Mouse (Mus musculus) embryonic facial prominence, embryonic 11.5 days (tissue): ENCODE measurements at regions not wholly inside any gene's neighbourhood (a gene's known extent, or its start where the extent isn't known, plus 50 kb on each side); places are given as distances from the start of the nearest gene placed in this dataset.
A peak's percentile ranks its signal among the peaks of the same experiment; 100 is the strongest.

Experiments used
- ATAC-seq: fragments of 200-750 bp; cut with Nextera tagmentation; replicated peaks from 2 replicates; pipeline ENCODE4 v1.8.0; 2017; ENCODE audit warnings: low read depth; ENCODE audit not compliant: insufficient number of reproducible peaks, low FRiP score, low TSS enrichment
- DNase-seq: peaks from one replicate; pipeline ENCODE4 v3.0.0-alpha.2; 2015; ENCODE audit warnings: low spot score
- H3K27ac ChIP-seq: fragments of 300-500 bp; sonication (generic); replicated peaks from 2 replicates; pipeline ENCODE4 v1.5.1; 2014; ENCODE audit warnings: mild to moderate bottlenecking, low read depth, low read length, control low read depth
- H3K27me3 ChIP-seq: fragments of 300-500 bp; sonication (generic); 2 replicates; pipeline ENCODE4 v1.6.1; 2014; ENCODE audit warnings: mild to moderate bottlenecking, low read length, moderate library complexity, mixed read lengths; ENCODE audit not compliant: control insufficient read depth, insufficient read depth
- H3K36me3 ChIP-seq: fragments of 300-500 bp; sonication (generic); replicated peaks from 2 replicates; pipeline ENCODE4 v1.6.1; 2014; ENCODE audit warnings: low read depth, mild to moderate bottlenecking, low read length, moderate library complexity, mixed read lengths; ENCODE audit not compliant: control insufficient read depth, insufficient read depth
- H3K4me1 ChIP-seq: fragments of 300-500 bp; sonication (generic); 2 replicates; pipeline ENCODE4 v1.6.1; 2014; ENCODE audit warnings: low read length, mixed read lengths; ENCODE audit not compliant: control insufficient read depth, insufficient read depth
- H3K4me2 ChIP-seq: fragments of 300-500 bp; sonication (generic); 2 replicates; pipeline ENCODE4 v1.6.1; 2014; ENCODE audit warnings: low read depth, mild to moderate bottlenecking, control low read depth, low read length, moderate library complexity
- H3K4me3 ChIP-seq: fragments of 300-500 bp; sonication (generic); 2 replicates; pipeline ENCODE4 v1.5.1; 2014; ENCODE audit warnings: low read depth, low read length, control low read depth
- H3K9ac ChIP-seq: fragments of 300-500 bp; sonication (generic); replicated peaks from 2 replicates; pipeline ENCODE4 v1.6.1; 2014; ENCODE audit warnings: mild to moderate bottlenecking, control low read depth, low read length
- H3K9me3 ChIP-seq: fragments of 300-500 bp; sonication (generic); replicated peaks from 2 replicates; pipeline ENCODE4 v1.6.1; 2016; ENCODE audit warnings: mild to moderate bottlenecking, low read length, inconsistent platforms, mixed read lengths; ENCODE audit not compliant: control insufficient read depth
- WGBS: fragments of 180-500 bp; shearing (Covaris S2); extraction: QIAGEN DNeasy Blood & Tissue Kit; methylation state at CpG from one replicate; pipeline ENCODE4 v1.1.7; 2014; 5-methylcytosine and 5-hydroxymethylcytosine counted together

DNA sequence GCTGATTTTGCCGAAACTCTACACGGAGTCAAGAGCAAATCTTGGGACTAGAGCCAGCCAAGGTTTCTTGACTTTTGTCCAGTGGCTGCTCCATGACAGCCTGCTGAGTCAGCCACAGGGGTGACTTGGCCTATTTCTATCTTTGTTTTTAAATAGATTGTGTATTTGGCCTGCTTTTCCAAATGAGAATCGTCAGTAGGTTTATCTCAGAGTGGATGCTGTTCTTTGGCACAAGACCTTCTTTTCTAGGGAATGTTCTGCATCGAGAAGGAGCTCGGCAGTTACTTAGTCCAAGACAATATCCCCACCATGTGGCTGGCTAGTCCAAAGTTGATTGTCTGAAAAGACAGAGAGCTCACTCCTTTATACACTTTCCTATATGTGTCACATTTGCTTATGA, 163.9 kb upstream of the Fam84a start:
- Histone ChIP-seq H3K4me1 (no peaks in the 10 kb centered on the region), H3K9me3 (no peaks in the 10 kb centered on the region), H3K9ac (no peak overlapping the region), H3K4me2 (no peak overlapping the region), H3K27ac (no peak overlapping the region), H3K27me3 (no peaks in the 10 kb centered on the region), H3K4me3 (no peak overlapping the region), H3K36me3 (no peaks in the 10 kb centered on the region)
- no peak for DNase-seq
- ATAC-seq = no peak
- 75% methylated on average over 5 of the region's 5 CpGs for WGBS

DNA sequence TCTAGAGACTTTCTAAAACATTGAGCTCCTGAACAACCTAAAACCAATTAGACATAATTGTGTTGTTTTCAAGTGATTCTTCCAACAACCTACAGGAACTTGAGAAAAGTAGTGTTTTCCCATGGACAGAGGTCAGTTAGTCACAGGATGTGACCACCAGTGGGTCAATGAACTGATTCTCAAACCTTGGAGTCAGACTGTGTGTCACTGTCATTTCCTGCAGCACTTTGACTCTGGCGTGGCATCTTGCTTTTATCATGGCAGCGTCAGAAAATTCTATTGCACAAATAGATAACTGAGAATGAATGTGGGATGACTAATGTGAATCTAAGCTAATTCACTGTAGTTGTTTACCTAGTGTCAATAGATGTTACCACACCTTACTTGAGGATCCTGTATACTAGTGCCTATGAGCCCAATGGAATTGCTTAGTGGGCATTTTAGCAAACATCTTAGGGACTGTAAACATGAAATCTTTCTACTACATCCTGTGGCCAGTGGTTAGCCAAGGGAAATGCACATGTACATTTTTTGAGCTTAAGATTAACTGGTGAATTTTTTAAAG, 150.6 kb upstream of the Fam84a start:
- Histone ChIP-seq H3K27ac (no peak overlapping the region), H3K4me3 (no peak overlapping the region), H3K36me3 (no peaks in the 10 kb centered on the region), H3K4me1 (no peaks in the 10 kb centered on the region), H3K4me2 (no peak overlapping the region), H3K9me3 (no peaks in the 10 kb centered on the region), H3K9ac (no peak overlapping the region), H3K27me3 (no peaks in the 10 kb centered on the region)
- DNase-seq = no peak
- WGBS = 41% methylated on average over 2 of the region's 2 CpGs
- no peak for ATAC-seq

DNA sequence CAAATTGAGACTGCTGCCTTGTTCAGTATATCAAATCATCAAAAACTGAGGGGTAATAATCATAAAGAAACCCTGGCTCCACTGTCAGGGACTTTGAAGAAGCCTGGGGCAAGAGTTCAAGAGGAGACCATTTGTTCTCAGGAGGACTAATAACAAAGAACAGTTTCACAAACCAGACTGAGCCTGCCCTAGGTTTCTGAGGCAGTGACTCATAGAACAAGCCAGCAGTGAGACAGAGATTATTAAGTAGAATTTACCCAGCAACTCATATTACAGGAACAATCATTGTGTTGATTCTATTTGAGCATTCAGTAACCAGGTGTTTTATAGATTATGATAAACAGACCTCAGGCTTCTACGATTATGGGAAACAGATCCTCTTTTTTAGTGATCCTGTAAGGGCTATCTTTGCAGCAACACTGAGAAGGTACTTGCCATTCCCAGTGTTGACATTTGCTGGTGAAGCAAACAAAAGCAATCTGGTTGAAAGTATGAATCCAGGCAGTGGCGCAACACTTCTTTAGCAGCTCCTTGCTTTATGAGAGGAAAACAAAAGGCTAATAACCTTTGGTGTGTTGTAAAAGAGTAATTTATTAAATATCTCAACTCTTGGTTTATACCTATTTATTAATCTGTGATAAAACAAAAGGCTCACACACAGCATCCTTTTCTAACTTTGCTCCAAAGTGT, 150.0 kb upstream of the Fam84a start:
- no peak overlapping the region for H3K4me2 ChIP-seq
- DNase-seq (peak; percentile 16), ATAC-seq (no peak)
- H3K9ac ChIP-seq = no peak overlapping the region
- H3K36me3 ChIP-seq = no peaks in the 10 kb centered on the region
- H3K27ac ChIP-seq = no peak overlapping the region
- H3K27me3 ChIP-seq = no peaks in the 10 kb centered on the region
- H3K4me3 ChIP-seq = no peak overlapping the region
- H3K4me1 ChIP-seq = no peaks in the 10 kb centered on the region
- H3K9me3 ChIP-seq = no peaks in the 10 kb centered on the region
- 54% methylated on average over 2 of the region's 2 CpGs for WGBS

DNA sequence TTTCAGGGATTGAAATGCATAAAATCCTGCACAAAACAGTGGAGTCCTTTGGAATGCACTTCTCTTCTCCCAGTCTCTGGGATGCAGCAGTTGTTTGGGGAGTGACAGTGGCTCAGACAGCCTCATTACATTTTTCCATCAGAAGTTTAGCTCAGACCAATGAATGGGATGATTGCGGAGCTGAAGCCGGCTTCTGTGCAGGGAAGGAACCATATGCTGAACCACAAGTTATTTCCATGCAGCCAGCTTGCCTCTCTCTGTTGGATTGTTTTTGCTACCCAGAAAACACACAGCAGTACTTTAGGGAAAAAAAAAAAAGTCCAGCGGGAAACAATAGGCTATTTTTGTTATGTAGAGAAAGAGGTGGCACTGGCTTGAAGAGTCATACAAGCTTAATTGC, 140.2 kb upstream of the Fam84a start:
- no peak overlapping the region for H3K9ac ChIP-seq
- no peak for ATAC-seq
- H3K27ac ChIP-seq = no peak overlapping the region
- DNase-seq = no peak
- no peaks in the 10 kb centered on the region for H3K36me3 ChIP-seq
- H3K4me3 ChIP-seq = no peak overlapping the region
- H3K4me1 ChIP-seq = no peaks in the 10 kb centered on the region
- no peak overlapping the region for H3K4me2 ChIP-seq
- WGBS = 69% methylated on average over 3 of the region's 3 CpGs
- no peaks in the 10 kb centered on the region for H3K9me3 ChIP-seq
- no peaks in the 10 kb centered on the region for H3K27me3 ChIP-seq

DNA sequence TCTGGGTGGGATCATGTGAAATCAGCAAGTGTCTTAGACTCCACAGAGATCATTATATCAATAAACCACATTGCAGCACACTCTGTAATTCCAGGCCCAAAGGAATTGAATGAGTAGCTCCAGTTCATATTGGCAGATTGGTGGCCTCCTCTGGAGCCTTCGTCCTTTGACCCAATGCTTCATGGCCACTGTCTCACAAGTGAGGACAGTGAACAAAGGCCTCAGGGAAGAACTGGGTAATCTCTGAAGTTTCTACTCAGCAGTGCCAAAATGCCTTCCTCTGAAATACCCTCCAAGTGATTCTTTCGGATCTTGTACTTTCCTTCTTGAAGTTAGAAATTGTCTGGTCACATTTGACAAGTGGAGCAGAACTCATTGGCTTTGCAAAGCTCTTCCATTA, 135.8 kb upstream of the Fam84a start:
- Histone ChIP-seq H3K36me3 (no peaks in the 10 kb centered on the region), H3K4me1 (no peaks in the 10 kb centered on the region), H3K4me3 (no peak overlapping the region), H3K4me2 (no peak overlapping the region), H3K27me3 (no peaks in the 10 kb centered on the region), H3K9me3 (no peaks in the 10 kb centered on the region), H3K9ac (no peak overlapping the region), H3K27ac (no peak overlapping the region)
- no peak for ATAC-seq
- WGBS = 83% methylated on average over 2 of the region's 2 CpGs
- DNase-seq = no peak

- Histone ChIP-seq H3K36me3 (no peaks in the 10 kb centered on the region), H3K4me2 (no peak overlapping the region), H3K9me3 (no peaks in the 10 kb centered on the region), H3K27me3 (no peaks in the 10 kb centered on the region), H3K4me1 (no peaks in the 10 kb centered on the region), H3K4me3 (no peak overlapping the region), H3K27ac (no peak overlapping the region), H3K9ac (no peak overlapping the region)
- WGBS = 91% methylated on average over 1 of the region's 1 CpGs
- no peak for ATAC-seq
- no peak for DNase-seq
These were observed 134.8 kb upstream of the Fam84a start for GRCm38 (mm10) chr12:14286676-14287075.

- DNase-seq (no peak), ATAC-seq (no peak)
- no peaks in the 10 kb centered on the region for H3K27me3 ChIP-seq
- WGBS = 77% methylated on average over 2 of the region's 2 CpGs
- no peak overlapping the region for H3K4me3 ChIP-seq
- H3K9me3 ChIP-seq = no peaks in the 10 kb centered on the region
- H3K27ac ChIP-seq = no peak overlapping the region
- no peak overlapping the region for H3K9ac ChIP-seq
- H3K36me3 ChIP-seq = no peaks in the 10 kb centered on the region
- no peak overlapping the region for H3K4me2 ChIP-seq
- no peaks in the 10 kb centered on the region for H3K4me1 ChIP-seq
These were observed 134.1 kb upstream of the Fam84a start for GRCm38 (mm10) chr12:14285870-14286535.

- ATAC-seq = no peak
- Histone ChIP-seq H3K9ac (no peak overlapping the region), H3K4me1 (no peaks in the 10 kb centered on the region), H3K36me3 (no peaks in the 10 kb centered on the region), H3K4me3 (no peak overlapping the region), H3K27ac (no peak overlapping the region), H3K9me3 (no peaks in the 10 kb centered on the region), H3K27me3 (no peaks in the 10 kb centered on the region), H3K4me2 (no peak overlapping the region)
- 44% methylated on average over 4 of the region's 4 CpGs for WGBS
- peak; percentile 3 for DNase-seq
These were observed 131.3 kb upstream of the Fam84a start for GRCm38 (mm10) chr12:14283106-14283692.
